Mouse (Mus musculus): ENCODE measurements at regions not wholly inside any gene's neighbourhood (a gene's known extent, or its start where the extent isn't known, plus 50 kb on each side); places are given as distances from the start of the nearest gene placed in this dataset.

DNA sequence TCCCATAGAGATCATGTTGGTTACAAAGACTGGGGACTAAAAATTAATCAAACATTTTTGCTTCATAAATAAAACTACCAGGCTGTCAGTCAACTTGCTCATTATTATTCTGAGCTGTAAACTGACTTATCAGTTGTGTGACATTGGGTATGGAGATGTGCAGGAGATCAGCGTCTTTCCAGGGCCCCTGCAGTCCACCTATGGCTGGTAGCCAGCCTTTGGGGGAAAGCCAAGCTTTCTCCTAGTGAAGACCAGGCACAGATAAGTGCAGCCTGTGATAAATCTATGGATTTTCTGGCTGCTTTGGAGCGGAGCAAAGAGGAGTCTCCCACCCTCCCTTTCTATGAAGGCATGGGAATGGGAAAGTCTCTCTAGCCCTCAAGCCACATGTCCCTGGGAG is 172.0 kb upstream of the Glra1 start:
- no peak for DNase-seq (ENCODE audit: extremely low spot score)

DNA sequence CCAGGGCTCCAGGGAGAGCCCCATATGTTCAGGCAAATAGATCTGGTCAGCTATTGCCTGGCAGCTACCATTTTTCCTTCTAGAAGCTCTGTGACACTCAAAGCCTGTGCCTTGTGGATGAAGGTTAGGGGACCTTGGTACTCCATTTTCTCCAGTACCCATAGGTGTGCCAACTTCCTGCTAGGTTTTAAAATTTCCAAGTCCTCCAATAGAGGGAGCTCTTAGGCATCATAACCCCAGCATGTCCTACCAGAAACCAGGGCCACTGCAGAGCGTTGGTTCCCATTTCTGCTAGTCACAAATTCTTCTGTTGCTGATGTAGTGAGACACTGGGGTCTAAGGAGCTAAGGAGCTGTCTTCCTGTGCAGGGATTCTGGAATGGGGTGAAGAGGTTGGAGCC is 165.3 kb upstream of the Glra1 start:
- DNase-seq (ENCODE audit: extremely low spot score): no peak

GRCm38 (mm10) chr11:55772538-55772937 is 164.5 kb upstream of the Glra1 start:
- DNase-seq (ENCODE audit: extremely low spot score): no peak

DNA sequence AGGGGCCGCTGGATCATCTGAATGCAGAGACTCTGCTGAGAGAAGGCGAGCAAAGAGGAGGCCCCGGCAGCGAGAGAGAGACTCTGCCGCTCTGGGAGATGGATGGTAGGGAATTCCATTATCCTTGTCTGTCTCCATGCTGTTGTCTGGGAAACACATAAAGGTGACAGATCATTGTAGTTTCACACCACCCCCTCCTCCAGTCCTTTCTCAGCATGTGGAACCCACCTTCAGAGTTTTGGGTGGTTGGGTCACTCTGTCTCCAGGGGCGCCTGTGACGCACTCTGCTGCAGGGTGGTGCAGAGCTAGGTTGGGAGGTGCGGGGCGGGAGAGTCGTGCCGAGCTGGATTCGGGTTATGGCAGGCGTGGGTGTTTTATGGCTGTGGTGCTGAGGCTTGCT is 164.1 kb upstream of the Glra1 start:
- DNase-seq (ENCODE audit: extremely low spot score): peak; percentile 14

DNA sequence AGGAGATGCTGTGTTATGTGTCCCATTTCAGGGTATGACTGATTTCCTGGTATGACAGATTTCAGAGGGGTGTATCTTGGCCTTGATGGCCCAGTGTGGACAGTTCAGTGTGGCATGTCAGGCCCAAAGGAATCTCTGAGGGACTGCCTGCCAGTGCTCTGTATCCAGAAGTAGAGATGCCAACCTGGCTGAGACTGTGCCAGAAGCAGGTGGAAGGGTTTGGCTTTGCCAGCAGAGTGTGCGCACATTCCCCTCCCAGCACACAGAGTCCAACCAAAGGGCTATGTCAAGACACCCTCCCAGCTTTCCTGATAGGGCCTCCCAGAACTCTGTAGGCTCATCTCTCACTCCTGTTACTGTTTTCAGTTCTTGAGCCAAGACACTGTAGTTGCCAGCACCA is 156.8 kb upstream of the Glra1 start:
- DNase-seq (ENCODE audit: extremely low spot score): no peak
